Mouse (Mus musculus) left cerebral cortex, adult 18-20 months (tissue): ENCODE data around the gene Aamp. TPM values are rescaled to one million over a fixed set of nuclear protein-coding genes. Genes with fewer than 3 reads are reported as not detected.
"Not testable (repeated sequence)": the region's sequence is repeated elsewhere in the genome, so short reads cannot be mapped to it uniquely, and the experiment has no call there.

Experiments
- DNase-seq, 2 experiments: peaks; one replicate each; pipeline ENCODE4 v3.0.0; 2021 to 2022; ENCODE audit warnings: low spot score in 2 of 2, mixed read lengths in 1 of 2
- total RNA-seq, 2 experiments: library from RNA; stranded (reverse); gene quantifications; 2 replicates each; pipeline ENCODE4 v1.2.3; 2021

The Aamp gene
- total RNA-seq, 2 experiments from 2014 or later, result 141 to 150 TPM

GRCm38 (mm10) chr1:74302835-74303234, 18.3 kb upstream of the Aamp start:
- no peak for DNase-seq

GRCm38 (mm10) chr1:74302229-74302628, 17.7 kb upstream of the Aamp start:
- no peak for DNase-seq

GRCm38 (mm10) chr1:74300347-74301110, 16.0 kb upstream of the Aamp start:
- DNase-seq, result no peak

GRCm38 (mm10) chr1:74298996-74299395, 14.5 kb upstream of the Aamp start:
- no peak for DNase-seq

GRCm38 (mm10) chr1:74298157-74298750, 13.7 kb upstream of the Aamp start:
- no peak for DNase-seq

GRCm38 (mm10) chr1:74297269-74297668, 12.7 kb upstream of the Aamp start:
- DNase-seq, result no peak

GRCm38 (mm10) chr1:74296477-74296876, 11.9 kb upstream of the Aamp start:
- DNase-seq, result no peak

- DNase-seq, result peak; percentile 82 to 85
Measured at GRCm38 (mm10) chr1:74295456-74296171, 11.1 kb upstream of the Aamp start.

- DNase-seq, result peak in 1 of 2 experiments; percentile 17
Measured at GRCm38 (mm10) chr1:74294733-74295455, 10.4 kb upstream of the Aamp start.

- no peak for DNase-seq
Measured at GRCm38 (mm10) chr1:74294090-74294643, 9.6 kb upstream of the Aamp start.

GRCm38 (mm10) chr1:74293306-74293960, 8.9 kb upstream of the Aamp start:
- no peak for DNase-seq

- no peak for DNase-seq
Measured at GRCm38 (mm10) chr1:74292331-74293020, 7.9 kb upstream of the Aamp start.

- DNase-seq, result no peak
Measured at GRCm38 (mm10) chr1:74290141-74290540, 5.6 kb upstream of the Aamp start.

GRCm38 (mm10) chr1:74289740-74290139, 5.2 kb upstream of the Aamp start:
- DNase-seq, result no peak

- no peak for DNase-seq
Measured at GRCm38 (mm10) chr1:74289248-74289647, 4.7 kb upstream of the Aamp start.

- no peak for DNase-seq
Measured at GRCm38 (mm10) chr1:74288327-74288726, 3.8 kb upstream of the Aamp start.

GRCm38 (mm10) chr1:74286869-74287607, 2.5 kb upstream of the Aamp start:
- DNase-seq, result not testable (repeated sequence)

- DNase-seq, result no peak
Measured at GRCm38 (mm10) chr1:74285212-74286010, 873 bp upstream of the Aamp start.
